Mouse (Mus musculus) regulatory T cell (primary cell): ENCODE data around the gene Arhgef2.

Experiments used
- in situ Hi-C: fragments of 300-600 bp; cut with MboI, MseI; formaldehyde crosslinking; loops from one replicate; pipeline ENCODE4 v1.15.1; 2025; ENCODE audit warnings: high pct_unique_total_duplicates

The Arhgef2 gene

DNA sequence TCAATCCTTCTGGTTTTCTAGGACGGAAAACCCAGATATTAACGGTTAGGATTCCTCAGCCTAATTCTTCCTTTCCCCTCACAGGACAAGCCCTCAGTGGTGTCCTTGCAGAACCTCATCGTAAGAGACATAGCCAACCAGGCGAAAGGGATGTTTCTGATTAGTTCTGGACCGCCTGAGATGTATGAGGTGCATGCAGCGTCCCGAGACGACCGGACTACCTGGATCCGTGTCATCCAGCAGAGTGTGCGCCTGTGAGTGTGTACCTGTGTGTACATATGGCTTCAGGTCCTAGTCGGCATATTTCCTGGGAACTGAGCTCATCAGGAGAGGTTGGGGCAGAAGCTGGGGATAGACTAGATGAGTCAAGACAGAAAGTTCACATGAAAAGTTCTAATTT is 33.5 kb downstream of the Arhgef2 start:
- in situ Hi-C loops, result no loop called here

DNA sequence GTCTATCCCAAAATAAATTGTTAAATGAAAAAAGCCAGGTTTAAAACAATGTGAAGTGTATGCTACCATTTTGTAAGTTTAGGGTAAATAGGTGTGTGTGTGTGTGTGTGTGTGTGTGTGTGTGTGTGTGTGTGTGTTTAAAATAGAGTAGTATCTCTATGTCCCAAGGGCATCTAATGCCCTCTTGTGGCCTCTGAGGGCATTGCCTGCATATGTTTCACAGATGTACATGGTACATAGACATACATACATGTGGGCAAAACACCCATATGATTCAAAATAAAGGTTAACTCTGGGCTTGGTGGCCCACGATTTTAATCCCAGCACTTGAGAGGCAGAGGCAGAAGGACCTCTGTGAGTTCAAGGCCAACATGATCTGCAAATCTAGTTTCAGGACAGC is 34.9 kb downstream of the Arhgef2 start:
- in situ Hi-C loops, result loop anchor here (5.0 kb wide), 1 partner anchor 57 kb away; no protein-coding TSS in a partner anchor

DNA sequence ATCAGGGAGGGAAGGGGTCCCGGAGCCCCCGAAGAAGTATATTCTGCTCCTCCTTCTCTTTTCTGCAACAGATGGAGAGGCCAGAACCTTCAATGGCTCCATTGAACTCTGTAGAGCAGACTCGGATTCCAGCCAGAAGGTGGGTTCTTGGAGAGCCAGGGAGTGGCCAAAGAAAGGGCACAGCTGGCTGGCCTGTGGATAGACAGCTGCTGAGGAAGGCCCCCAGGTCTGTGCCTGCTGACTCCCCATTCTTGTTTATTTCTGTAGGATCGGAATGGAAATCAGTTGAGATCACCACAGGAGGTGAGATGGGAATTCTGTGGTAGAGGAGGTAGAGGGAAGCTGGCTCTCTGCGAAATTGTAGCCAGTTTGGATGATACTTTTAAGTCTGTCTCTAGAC is 37.3 kb downstream of the Arhgef2 start:
- in situ Hi-C loops, result loop anchor here (5.0 kb wide), 1 partner anchor 54 kb away; no protein-coding TSS in a partner anchor

DNA sequence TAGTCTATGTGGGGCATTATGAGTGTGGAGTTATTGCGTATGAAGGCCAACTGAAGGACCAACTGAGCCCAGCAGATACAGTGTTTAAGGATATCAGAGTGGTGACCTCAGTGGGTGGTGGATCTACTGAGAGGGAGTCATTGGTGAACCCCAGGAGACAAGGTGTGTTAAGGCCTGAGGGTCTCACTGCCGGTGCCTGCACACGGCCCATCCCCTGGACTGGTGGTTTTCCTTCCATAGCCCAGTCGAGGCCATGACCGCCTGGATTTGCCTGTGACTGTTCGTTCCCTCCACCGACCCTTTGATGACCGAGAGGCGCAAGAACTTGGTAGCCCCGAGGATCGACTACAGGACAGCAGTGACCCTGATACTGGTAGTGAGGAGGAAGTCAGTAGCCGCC is 40.2 kb downstream of the Arhgef2 start:
- in situ Hi-C loops, result no loop called here

DNA sequence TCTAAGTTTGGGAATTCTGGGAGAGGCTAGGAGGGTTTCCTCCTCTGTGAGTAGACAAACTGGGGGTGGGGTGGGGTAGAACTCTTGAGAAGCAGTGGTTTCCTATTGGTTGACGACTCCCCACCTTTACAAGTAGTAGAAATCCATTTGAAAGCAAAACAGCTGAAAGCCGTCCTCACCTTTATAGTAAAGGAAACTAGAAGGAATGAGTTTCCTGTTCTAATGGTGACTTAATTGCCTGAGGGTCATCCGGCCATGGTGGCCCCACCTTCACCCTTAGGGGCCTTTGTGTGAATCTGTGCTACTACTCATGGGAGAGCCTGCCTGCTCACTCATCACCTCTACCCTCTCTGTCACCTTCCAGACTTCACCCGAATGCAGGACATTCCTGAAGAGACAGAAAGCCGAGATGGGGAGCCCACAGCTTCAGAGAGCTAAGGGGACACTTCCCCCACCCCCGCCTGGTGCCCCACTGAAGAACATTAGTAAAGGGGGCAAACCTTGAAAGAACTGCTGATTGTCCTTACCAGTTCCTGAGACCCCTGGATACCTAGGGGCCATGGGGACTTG is 40.7 kb downstream of the Arhgef2 start:
- in situ Hi-C loops, result no loop called here

DNA sequence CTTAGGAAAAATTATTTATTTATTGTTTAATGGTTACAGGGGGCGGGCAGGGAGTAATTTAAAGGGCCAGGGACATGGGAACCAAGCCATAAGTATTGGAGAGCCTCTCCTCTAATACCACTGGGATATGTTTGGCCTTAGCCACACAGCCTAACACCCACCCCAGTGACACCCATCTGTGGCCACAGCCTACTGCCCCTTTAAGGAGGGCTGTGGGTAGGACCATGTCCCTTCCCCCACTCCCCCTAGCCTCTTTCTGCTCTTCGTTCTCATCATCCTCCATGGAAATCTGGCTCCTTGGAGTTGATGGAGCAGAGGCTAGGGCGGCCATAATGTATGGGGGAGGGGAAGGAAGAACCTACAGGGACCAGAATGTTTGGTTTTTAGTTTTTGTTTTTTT is 41.3 kb downstream of the Arhgef2 start:
- in situ Hi-C loops, result no loop called here

DNA sequence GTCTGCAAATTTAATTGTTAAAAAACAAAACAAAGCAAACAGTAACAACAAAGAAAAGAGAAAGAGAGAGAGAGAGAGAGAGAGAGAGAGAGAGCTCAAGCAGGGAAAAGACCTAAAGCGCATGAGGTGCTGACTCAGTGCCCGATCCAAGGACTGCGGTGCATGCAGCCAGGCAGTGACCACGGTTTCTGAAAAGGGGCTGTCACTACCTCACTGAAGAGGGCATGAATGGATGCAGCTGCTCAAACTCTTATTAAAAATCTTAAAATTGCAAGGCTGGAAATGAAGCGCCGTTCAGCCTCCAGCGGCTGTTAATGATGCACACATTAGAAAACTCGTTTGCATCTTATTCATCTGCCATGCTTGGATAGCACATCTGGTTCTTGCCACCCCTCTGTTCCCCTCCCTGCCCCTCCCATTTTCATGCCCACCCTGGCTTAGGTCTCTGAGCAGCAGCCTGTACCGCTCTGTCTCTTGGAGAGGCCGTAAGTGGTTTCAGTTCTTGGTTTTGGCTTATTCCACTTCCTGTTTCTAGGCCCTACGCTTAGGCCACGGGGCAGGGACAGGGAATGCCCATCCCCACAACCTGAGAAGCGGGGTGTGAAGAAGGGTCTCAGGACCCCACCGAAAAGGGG is 42.1 kb downstream of the Arhgef2 start:
- in situ Hi-C loops, result no loop called here

DNA sequence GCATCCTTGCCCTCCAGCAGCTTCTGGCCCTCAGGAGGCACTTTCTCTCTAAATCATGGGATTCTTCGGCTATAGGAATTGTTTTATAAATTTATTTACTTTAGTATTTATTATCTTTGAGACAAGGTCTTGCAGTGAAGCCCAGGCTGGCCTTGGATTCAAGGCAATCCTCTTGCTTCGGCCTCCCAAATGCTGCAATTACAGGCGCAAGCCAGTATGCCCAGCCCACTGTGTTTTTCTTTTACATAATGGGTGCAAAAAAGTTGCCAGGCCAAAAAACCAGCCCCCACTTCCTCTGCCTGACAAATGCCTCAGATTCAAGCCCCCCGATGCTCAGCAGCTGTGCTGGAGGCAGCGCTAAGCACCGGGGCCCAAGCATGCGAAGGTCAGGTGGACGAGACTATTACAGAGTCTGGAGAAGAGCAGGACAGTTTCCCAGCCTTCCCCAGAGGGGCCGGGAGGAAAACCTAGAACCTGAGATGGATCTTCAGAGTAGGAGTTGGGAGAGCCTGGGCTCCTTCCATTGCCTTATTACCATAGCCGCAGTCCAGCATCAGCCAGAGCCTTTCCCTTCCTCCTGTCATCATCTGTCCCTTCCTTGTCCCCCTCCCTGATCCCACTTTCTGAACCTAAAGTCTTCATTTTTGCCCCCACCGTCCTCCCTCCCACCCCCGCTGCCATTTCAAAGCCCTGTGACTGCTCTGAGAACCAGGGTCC is 42.8 kb downstream of the Arhgef2 start:
- in situ Hi-C loops, result no loop called here

DNA sequence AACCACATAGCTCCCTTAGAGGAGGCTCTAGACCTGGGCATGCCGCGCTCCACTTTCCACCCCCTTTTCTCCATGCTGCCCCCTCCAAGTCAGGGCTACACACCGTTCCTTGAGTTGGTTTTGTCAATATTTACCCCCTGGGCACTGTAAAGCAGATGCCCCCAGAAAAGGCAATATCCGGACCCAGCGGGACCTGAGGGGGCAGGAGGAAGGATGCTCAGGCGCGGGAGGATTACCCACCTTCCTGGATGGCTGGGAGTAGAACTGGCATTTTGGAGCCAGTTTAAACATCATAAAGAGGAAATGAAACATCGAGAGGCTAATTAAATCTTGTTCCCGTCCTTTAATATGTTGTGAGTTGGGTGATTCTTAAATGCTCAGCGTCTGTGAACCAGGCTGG is 43.4 kb downstream of the Arhgef2 start:
- in situ Hi-C loops, result no loop called here

DNA sequence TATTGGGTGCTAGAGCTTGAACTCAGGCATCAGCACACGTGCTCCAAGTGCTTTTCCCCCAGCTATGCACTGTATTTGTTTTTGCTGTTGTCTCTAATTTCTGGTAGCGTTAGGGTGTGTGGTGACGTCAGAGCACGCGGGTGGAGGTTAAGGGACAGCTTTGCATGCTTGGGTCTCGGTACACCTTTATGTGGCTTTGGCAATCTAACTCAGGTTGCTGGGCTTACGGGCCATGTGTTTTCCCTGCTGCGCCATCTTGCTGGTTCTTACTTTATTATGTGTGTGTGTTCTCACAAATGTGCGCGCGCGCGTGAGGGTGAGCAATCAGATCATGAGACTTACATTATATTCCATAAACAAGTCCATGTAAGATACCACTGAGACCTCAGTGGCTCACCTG is 44.2 kb downstream of the Arhgef2 start:
- in situ Hi-C loops, result no loop called here

DNA sequence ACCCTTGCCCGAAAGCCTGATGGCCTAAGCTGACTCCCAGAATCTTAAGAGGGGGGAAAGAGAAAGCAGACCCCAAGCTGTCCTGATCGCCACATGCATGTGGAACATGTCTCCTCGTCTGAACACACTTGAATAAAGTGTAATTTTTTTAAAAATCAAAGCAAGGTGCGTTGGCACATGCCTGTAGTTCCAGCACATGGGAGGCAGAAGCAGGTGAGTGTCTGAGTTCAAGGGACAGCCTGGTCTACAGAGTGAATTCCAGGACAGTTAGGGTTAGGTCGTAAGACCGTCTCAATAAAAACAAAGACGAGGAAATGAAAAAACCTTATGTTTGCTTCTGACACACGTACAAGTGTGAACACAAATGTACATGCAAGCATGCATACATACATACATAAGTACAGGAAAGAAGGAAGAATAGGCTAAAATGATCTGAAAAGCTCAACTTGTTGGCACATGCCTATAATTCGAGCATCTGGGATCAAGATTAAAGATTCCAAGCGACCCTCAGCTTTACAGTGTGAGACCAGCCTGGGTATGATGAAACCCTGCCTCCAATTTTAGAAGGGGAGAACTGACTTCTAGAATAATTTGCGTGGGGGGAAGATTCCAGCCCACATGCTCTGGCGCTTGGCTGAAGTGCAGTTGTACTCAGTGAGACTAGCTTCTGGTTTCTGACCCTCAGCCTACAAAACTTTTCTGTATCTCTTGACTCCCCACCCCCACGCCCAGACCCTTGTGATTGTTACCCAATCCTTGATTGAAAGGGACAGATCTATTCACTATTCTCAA is 45.1 kb downstream of the Arhgef2 start:
- in situ Hi-C loops, result no loop called here

DNA sequence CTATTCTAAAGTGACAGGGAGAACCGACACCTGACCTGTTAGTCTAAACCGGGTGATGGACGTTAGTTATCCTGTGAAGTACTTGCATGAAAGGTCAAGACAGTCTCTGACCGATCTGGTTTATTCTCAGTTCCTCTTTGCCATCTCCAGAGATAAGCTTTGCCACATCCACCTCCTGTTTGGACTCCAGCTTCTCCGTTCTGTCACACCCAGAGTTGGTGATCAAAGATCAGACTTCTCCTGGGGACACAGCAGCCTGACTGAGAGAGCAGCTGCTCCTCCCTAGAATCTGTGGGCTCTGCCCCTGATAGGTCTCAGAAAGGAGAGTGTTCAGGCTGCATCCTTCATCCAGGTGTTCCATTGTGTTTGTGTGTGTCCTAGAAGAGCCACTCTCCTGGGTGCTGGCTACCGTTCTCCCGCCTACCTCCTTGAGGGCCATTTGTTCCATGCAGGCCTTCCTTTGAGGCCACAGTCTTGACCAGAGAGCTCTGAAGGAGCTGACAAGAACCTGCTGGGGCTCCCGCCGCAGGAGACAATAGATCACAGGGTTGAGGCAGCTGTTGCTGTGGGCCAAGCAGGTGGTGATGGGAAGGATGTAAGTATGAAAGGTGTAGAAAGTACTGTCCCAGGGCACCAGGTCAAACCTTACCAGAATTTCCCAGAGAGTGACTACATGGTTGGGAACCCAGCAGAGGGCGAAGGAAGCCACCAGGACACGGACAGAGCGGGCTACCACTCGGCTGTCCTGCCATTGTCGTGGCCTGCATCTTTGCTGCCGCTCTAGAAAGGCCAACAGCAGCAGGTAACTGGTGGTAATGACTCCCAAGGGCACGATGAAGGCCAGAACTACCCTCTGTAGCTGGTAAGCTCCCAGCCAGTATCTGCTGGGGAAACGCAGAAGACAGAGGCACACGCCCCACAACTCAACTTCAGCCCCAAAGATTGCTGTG is 46.2 kb downstream of the Arhgef2 start:
- in situ Hi-C loops, result no loop called here

DNA sequence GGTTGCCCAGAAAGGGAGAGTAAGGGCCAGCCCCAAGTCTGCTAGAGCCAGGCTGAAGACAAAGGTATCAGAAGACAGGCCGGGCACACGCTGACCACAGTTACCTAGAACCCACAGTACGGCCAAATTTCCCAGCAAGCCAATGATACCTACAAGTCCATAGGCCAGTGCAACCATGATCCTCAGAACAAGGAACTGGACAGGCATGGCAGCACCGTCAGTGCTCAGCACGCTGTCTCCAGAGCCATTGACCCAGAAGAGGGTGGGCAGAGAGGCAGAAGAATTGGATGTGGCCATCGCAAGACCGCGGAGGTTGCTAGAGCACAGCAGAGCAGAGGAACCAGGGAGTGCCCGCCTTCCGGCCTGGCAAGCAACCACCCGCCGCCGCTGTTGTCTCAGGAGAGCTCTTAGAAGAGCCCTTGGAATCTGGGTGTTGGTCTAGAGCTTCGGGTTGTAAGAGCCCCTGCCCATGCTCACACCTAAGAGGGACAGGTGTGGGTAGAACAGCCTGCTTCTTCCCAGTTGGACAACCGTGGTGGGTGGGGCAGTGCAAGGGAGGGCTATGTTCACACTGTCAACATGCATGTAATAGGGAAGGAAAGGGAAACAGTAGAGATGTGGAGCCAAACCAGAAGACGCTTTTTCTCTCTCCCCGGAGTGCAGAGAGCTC is 47.2 kb downstream of the Arhgef2 start, which contains the start of gene Rxfp4:
Gene Rxfp4 (minus strand): TSS at position 297 of the 670 bp plus-strand sequence.
- in situ Hi-C loops, result no loop called here

DNA sequence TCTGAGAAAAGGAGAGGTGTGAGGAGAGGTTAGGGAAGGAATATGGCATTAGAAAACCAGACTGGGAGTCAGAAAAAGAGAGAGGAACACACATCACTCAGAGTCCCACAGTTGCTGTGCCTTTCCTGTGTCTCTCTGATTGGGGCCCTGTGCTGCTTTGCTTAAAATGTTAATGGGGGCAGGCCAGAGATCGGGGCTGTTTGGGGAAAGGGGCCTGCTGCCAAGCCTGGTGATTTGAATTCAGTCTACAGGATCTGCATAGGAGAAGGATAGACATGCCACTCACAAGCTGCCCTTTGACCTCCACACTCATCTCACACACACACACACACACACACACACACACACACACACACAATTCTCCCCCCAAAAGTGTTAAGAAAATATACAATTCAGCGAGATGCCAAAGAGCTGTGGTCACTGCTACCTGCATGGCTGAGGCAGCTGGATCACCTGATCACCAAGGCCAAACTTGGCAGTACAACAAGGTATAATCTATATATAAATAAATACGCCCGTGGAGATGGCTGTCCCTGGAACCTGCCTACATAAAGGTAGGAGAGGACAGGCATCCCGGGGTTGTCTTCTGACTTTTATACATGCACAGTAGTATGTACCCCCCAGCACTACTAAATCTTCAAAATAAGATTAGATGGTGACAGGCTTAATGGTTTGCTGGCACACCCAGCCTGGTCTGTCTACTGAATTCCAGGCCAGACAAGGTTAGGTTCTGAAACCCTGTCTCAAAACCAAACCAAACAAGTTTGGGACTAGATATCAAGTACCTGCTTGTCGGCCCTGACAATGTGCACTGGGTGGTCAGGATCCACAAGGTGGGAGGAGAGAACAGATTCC is 48.0 kb downstream of the Arhgef2 start:
- in situ Hi-C loops, result no loop called here

DNA sequence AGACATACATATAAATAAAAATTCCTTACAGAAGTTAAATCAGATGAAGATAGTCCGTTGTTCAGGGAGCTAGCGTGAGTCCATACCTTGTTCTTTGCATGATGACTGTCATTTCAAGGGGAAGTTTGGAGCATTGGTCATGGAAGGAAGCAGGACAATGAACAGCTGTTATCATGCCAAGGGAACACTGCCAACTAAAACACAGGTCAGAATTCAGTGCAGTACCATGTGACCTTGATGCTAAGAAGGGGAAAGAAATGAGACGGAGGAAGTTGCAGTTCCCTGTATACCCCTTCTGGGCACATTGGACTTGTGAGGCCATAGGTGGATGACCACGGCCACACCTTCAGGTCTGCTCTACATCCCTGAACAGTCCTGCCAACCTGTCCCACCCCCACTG is 48.9 kb downstream of the Arhgef2 start:
- in situ Hi-C loops, result no loop called here

DNA sequence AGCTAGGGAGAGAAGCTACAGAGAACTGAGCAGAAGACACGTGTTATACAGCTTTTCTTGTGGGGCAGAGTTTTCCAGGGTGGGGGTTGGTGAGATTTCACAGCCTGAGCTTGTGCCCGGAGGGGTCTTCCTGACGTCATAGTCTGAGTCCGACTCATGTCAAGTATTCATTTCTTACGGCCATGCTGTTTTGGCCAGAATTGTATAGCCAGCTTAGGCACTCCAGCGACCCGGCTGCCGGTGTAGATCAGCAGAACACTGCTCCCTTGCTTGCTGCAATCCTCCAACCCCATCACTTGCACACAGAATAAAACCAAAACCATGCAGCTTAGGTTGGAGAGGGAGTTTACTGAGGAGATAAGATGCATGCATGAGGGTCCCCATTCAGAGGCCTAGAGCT is 49.9 kb downstream of the Arhgef2 start:
- in situ Hi-C loops, result no loop called here

DNA sequence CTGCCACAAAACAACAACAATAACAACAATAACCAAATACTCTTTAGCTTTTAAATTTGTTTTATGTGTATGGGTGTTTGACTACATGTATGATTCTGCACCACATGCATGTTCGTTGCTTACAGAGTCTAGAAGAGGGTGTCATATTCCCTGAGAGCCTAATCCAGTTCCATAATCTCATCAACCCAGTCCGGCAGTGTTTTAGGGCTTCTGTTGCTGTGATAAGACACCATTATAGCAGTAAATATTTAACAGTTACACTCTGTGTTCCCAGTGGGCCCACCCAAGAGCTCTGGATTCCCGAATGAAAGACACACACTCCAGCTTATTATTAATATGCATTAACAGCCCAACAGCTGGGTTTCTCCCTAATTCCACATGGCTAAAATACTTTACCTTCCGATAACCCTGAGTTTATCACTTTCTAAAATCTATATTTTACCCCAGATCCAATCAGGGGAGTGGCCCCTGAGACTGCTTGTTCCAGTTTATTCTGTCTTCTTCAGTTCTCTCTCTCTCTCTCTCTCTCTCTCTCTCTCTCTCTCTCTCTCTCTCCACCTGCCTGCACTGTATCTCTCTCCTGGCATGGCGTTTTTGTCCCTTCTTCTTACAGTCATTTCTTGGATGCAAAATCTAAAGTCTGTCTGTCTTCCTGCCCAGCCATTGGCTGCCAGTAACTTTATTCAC is 52.8 kb downstream of the Arhgef2 start:
- in situ Hi-C loops, result no loop called here

DNA sequence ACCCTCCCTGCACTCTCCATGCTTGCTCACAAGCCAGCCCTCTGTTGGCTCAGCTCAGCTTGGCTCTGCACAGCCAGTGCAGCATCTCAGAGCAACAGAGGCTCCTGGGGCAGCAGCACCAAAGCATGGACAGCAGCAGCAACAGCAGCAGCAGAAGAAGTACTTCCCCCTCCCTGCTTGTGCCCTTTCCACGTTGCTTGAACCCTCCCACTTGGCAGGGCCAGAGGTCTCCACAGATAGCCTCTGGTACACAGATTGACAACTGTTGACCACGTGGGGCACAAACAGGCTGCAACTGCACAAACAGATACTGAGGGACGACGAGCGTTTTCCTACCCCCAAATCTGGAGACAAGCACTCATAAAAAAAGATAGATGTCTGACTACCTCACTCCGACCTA is 54.0 kb downstream of the Arhgef2 start:
- in situ Hi-C loops, result no loop called here

DNA sequence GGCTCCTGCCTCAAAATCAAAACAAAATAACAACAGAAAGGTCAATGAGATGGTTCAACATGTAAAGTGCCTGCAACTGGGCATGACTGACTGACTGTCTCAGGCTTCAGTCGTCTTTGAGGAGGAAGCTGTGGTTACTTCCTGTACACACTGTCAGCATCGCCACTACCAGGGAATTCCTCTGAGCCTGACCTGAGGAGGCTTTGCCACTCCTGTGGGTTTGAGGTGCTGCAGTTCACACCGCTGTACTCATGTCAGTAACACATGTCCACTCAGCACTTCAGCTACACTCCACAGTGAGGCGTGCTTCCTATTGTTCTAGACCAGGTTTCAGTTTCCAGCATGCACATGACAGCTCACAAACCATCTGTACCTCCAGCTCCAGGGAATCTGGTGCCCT is 58.3 kb downstream of the Arhgef2 start:
- in situ Hi-C loops, result no loop called here
